Mouse (Mus musculus): Measurements from ENCODE around the gene Fam126a.

GRCm38 (mm10) chr5:24020380-24020779, 10.1 kb downstream of the Fam126a start:
- TF ChIP-seq CHD2 (IDR thresholded peaks at IDR 0.05; ENCODE audit: low read depth, low read length) (no peak), HCFC1 (IDR thresholded peaks at IDR 0.05; ENCODE audit: borderline replicate concordance, insufficient read depth, low read length) (no peak), ZNF384 (IDR thresholded peaks at IDR 0.05; ENCODE audit: low read depth, low read length) (no peak), MAFK (IDR thresholded peaks at IDR 0.05; ENCODE audit: insufficient read depth, low read depth, low read length) (no peak)
